Mouse (Mus musculus): Measurements from ENCODE around the gene Aqp11.

GRCm38 (mm10) chr7:97770841-97771620 is 32.9 kb upstream of the Aqp11 start:
- TF ChIP-seq GATA1 (IDR thresholded peaks at IDR 0.05; ENCODE audit: borderline replicate concordance, low read length) (no peak), CTCF (IDR thresholded peaks at IDR 0.05; ENCODE audit: low read depth, low read length) (no peak), TAL1 (conservative IDR thresholded peaks at IDR 0.05; ENCODE audit: low read depth, low read length) (no peak), POLR2AphosphoS5 (IDR thresholded peaks at IDR 0.05; ENCODE audit: insufficient replicate concordance, low read depth, low read length) (no peak)

Data from G1E (cell line).